Mouse (Mus musculus): ENCODE measurements around the gene Spdye4a.

DNA sequence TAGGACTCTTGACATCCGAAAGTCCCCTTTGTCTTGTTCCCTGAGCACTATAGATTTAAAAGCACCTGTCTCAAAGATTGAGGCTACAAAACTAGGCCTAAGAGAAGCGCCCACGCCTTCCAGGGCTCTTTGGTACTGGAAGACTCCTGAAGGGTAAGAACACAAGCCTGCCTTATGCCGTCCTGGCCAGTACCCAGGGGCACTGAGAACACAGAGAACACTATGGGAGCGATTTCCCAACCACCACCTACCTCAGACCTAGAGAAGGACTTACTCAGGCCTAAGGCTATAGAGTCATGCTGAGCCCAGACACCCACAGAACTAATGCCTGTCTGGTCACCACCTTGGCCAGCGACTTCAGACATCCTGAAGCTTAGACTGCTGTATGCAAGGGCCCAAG lies 40.1 kb upstream of the Spdye4a start:
- TF ChIP-seq FLI1 (IDR thresholded peaks at IDR 0.05; ENCODE audit: low read length) (no peak), GATA1 (IDR thresholded peaks at IDR 0.05; ENCODE audit: borderline replicate concordance, low read length) (no peak)
